Mouse (Mus musculus) Patski (cell line): ENCODE data around the gene 4921536K21Rik. TPM values are rescaled to one million over a fixed set of nuclear protein-coding genes. Genes with fewer than 3 reads are reported as not detected.

ENCODE experiments used
- ATAC-seq: fragments of 100-300 bp; one replicate; pipeline ENCODE4 v1.8.0; 2021
- CTCF ChIA-PET: fragments of 350-600 bp; sonication (Branson Sonifier 250); formaldehyde crosslinking; loops from one replicate; lab custom pipeline; 2022; ENCODE audit warnings: inconsistent platforms; lab: Charles Lee
- POLR2A ChIA-PET: fragments of 350-600 bp; sonication (Branson Sonifier 250); formaldehyde crosslinking; loops from one replicate; lab custom pipeline; 2022; ENCODE audit warnings: antibody characterized with exemption, inconsistent platforms; lab: Charles Lee
- DNase-seq: peaks from one replicate; pipeline ENCODE4 v3.0.0-alpha.2; 2011; ENCODE audit warnings: low read depth, low spot score
- H3K27me3 ChIP-seq: fragments of 371-371 bp; one replicate; pipeline ENCODE4 v1.5.1; 2021
- CTCF ChIP-seq: fragments of 100-300 bp; IDR thresholded peaks from one replicate; pipeline ENCODE4 v1.5.1; 2021
- in situ Hi-C: fragments of 300-500 bp; cut with MboI; formaldehyde crosslinking; loops from 3 replicates; pipeline ENCODE4 v1.11.1; 2018; ENCODE audit warnings: low pct_unique_long_range_greater_than_20kb, mixed read lengths
- polyA plus RNA-seq: library from polyadenylated mRNA; unstranded; gene quantifications from one replicate; pipeline ENCODE4 v1.2.3, GENCODE M21; 2021

4921536K21Rik gene
- polyA plus RNA-seq, 1 experiment from 2014 or later = 2.0 TPM

DNA sequence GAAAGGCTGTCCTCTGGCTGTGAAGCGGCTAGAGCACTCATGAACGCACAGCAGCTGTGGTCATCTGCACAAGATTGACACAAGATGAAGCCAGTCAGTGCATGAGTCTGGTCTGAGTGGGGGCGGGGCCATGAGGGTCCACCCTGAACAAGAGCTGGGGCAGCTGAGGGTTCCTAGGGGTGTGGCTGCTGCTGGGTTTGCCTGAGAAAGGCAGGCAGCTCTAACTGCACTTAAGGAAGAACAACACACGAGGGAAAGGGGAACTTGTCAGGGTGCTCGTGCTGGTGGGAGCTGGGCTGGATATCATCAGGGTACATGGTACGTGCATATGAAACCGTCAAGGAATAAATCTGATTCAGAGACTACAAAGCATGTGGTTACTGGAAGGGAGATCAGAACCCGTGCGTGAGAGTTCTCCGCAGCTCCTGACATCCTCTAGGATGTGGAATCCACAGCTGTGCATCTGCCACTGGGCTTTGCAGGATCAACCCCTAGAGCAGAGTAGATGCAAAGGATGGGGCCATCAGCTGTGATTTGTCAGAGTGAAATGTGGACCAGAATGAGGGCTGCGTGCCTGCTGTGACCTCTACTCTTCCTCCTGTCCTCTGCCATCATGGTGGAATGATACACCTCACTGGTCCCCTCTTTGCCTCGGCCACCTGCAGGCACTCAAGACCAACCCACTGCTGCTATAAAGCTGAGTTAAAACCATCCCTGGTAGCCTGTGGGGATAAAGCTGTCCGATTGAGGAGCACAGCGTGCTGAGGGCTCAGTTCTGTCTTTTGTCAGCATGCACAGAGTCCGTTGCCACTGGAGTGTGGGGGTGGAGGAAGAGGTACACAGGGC is 45.2 kb downstream of the 4921536K21Rik start:
- no peak for ATAC-seq
- in situ Hi-C loops = no loop called here
- no peak for TF ChIP-seq CTCF
- DNase-seq = no peak
- POLR2A ChIA-PET = no interaction called here
- H3K27me3 ChIP-seq = no peaks in the 10 kb centered on the region
- CTCF ChIA-PET = interaction anchor here (1.0 to 1.6 kb wide), 2 partner anchors 12 to 29 kb away, joined by 3 read pairs; no protein-coding TSS in a partner anchor

DNA sequence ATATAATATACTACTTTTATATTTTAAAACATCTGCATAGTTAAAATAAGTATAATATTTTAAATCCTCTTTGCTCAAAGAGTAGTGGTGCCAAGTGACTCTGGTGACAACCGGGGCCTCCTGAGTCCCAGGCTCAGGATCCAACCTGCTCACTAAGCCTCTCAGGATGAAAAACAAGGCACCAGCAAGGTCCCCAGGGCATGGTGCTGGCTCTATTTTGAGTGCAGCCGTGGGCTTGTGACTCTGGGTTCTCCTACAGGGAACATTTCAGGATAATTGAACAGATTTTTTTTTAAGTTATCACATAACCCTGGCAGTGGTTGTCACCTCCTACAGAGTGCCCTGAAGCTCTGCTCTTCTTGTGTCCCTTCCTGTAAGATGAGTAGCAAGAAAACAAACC is 48.5 kb downstream of the 4921536K21Rik start:
- DNase-seq = no peak
- no peak for ATAC-seq
- ChIA-PET CTCF (interaction anchor here (0.6 to 1.6 kb wide), 2 partner anchors 11 to 34 kb away, joined by 3 to 5 read pairs; no protein-coding TSS in a partner anchor), POLR2A (no interaction called here)
- in situ Hi-C loops = no loop called here
- no peaks in the 10 kb centered on the region for H3K27me3 ChIP-seq
- TF ChIP-seq CTCF = no peak

DNA sequence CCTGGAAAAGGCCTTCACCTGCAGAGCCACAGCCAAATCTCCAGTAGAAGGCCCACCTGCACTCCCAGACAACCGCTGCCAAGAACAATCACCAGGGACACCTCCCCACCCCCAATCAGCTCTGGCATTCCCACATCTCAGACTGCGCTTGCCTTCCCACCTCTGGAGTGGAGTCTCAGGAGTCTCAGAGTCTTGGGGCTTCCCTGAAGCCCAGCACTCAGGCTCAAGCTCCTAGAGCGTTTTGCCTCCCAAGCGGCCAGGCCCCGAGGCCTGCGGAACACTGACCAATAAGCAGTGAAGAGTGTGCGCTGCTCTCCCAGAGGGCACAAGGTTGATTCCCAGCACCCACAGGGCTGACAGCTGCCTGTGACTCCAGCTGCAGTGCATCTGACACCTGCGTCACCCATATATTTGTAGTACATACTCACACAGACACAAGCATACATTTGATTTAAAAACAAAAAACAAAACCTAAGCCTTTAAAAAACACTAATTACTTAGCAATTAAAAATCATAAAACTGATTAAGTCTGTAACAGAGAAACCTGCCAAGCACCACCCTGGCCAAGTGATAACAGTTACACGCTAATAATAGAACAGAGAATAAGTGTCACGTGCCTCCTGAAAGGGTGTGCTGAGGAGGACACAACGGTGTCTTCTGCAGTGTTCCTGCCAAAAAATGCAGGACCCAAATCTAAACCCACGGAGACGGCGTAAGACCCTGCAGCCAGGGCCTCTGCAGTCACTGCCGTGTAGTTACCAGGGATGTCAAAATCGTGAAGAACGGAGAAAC is 50.8 kb downstream of the 4921536K21Rik start:
- in situ Hi-C loops = no loop called here
- no peak for TF ChIP-seq CTCF
- no peak for DNase-seq
- ChIA-PET CTCF (no interaction called here), POLR2A (no interaction called here)
- no peak for ATAC-seq
- H3K27me3 ChIP-seq = no peaks in the 10 kb centered on the region

Other genes starting within 250 kb of the 4921536K21Rik start
- gene Morc2a, start 245.9 kb downstream of the 4921536K21Rik start, polyA plus RNA-seq = 41.4 TPM
- gene Osbp2, start 31.2 kb downstream of the 4921536K21Rik start, polyA plus RNA-seq = 0.15 TPM
- 16.4 TPM for gene Dusp18, start 142 bp upstream of the 4921536K21Rik start, polyA plus RNA-seq
- gene Slc35e4, start 19.6 kb upstream of the 4921536K21Rik start, polyA plus RNA-seq = 25.6 TPM
- gene Tcn2, start 37.1 kb upstream of the 4921536K21Rik start, polyA plus RNA-seq = 158 TPM
- 86.4 TPM for gene Pes1, start 68.9 kb upstream of the 4921536K21Rik start, polyA plus RNA-seq
- gene 4930556J24Rik, start 81.7 kb upstream of the 4921536K21Rik start, polyA plus RNA-seq = 0.15 TPM
- 10.0 TPM for gene Gal3st1, start 88.5 kb upstream of the 4921536K21Rik start, polyA plus RNA-seq
- not detected for gene Sec14l4, start 136.4 kb upstream of the 4921536K21Rik start, polyA plus RNA-seq
- gene Sec14l3, start 169.7 kb upstream of the 4921536K21Rik start, polyA plus RNA-seq = not detected
- gene Mtfp1, start 200.3 kb upstream of the 4921536K21Rik start, polyA plus RNA-seq = 15.1 TPM
- 23.6 TPM for gene Sec14l2, start 228.3 kb upstream of the 4921536K21Rik start, polyA plus RNA-seq
- gene Rnf215, start 240.1 kb upstream of the 4921536K21Rik start, polyA plus RNA-seq = 31.8 TPM